Mouse (Mus musculus) liver (tissue): ENCODE results near the gene Wnt5a.

Experiments
- DNase-seq: peaks from one replicate; pipeline ENCODE4 v3.0.0-alpha.2; 2020; ENCODE audit warnings: mixed read lengths

The Wnt5a gene

DNA sequence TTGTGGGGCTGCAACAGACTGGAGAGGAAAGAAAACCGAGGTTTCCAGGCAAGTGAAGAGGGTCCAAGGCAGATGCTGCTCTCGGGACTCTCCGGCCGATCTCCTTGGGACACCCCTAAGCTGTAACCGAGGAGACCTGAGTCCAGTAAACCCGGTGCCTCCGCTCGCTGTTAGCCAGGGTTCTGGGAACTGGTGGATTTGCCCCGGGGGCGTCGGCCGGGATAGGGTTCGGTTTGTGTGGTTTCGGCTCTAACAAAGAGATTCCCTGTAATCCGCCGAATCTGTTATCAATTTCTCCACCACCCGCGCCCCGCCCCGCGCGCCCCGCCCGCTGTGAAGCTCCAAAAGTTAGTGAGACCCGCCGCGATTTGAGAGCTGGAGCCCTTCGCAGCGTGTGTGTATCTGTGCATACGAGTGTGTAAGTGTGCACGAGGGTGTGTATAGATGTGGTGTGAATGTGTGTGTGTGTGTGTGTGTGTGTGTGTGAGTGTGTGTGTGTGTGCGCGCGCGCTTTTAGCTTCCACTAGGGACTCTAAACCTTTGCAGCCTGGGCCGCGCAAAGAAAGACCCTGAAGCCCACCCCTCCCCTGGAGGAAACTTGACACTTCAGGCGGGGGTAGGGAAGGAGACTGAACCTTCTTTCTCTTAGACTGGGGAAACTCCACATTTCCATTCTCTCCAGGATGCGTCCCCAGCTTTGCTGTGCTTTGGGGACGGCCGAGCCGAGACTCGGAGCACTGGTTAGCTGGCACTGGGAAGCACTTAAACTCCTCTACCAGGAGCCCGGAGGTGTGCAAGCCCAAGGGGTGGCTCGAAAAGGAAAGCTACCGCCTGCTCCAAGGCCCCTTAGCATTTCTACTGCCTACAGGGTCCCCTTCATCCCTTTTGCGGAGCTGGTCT lies 5.1 kb downstream of the Wnt5a start:
- no peak for DNase-seq

- no peak for DNase-seq
Observed at GRCm38 (mm10) chr14:28510341-28511028, 5.9 kb downstream of the Wnt5a start.

DNA sequence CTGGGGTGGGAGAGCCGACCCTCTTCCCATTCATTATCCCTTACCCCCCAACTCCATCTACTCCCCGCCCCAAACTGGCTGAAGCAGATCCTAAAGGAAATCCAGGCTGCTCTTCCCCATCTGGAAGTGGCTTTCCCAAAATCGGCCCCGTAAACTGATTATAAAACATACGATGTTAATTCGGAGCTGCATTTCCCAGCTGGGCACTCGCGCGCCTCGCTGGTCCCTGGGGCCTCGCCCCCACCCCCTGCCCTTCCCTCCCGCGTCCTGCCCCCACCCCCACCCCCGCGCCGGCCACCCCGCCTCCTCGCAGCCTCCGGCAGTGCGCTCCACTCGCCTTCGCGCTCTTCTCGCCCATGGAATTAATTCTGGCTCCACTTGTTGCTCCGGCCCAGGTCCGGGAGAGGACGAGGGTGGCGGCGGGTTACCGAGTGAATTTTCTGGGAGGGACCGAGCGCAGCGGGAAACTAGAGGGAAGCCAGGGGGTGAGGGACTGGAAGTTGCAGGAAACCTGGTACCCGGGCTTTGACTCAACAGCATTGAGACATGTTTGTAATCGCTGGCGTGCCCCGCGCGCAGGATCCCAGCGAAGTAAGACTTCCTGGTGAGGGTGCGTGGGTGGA lies 6.6 kb downstream of the Wnt5a start:
- no peak for DNase-seq

DNA sequence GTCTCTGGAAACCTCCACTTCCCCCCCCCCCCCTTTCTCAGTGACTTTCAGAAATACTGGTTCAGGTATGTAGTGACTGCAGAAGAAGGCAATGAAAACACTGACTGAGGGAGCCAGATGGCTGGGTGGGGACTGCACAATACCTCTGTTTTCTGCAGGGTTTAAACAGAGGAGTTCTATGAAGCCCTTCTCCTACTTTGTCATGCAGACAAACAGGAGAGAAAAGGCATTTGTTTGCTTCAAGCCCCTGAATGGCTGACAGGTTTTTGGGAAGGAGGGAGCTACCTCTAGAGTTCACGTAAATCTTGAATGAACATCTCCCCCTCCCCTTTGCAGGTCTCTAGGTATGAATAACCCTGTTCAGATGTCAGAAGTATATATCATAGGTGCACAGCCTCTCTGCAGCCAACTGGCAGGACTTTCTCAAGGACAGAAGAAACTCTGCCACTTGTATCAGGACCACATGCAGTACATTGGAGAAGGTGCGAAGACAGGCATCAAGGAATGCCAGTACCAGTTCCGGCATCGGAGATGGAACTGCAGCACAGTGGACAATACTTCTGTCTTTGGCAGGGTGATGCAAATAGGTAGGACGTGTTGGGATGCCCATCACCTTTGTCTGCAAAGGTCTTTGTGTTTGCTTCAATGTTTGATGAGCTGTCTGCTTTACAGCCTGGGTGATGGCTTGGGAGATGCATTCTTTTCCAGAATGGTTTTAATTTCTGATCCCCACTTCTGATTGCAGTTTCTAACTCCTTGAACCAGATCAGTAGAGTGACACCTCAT lies 8.4 kb downstream of the Wnt5a start:
- DNase-seq, result no peak

DNA sequence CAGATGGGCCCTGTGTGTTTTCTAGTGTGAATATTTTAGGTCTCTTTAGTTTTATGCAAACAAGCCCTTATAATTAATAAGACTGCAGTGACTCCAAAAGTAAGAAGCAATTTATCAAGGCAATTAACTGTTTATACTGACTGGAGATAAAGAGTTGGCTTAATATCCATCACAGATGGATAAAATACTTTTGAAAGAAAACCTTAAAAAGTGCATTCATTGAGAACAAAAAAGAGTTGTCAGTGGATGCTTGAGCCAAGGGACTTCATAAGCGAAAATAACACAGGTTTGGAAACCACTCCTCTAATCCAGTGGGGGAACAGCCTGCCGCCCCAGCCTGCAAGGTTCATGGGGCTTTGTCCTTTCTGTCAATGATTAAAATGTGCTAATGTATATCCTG lies 9.6 kb downstream of the Wnt5a start:
- DNase-seq, result no peak

GRCm38 (mm10) chr14:28515331-28515730 lies 10.8 kb downstream of the Wnt5a start:
- DNase-seq, result no peak

GRCm38 (mm10) chr14:28517631-28518560 lies 13.3 kb downstream of the Wnt5a start:
- DNase-seq, result no peak

DNA sequence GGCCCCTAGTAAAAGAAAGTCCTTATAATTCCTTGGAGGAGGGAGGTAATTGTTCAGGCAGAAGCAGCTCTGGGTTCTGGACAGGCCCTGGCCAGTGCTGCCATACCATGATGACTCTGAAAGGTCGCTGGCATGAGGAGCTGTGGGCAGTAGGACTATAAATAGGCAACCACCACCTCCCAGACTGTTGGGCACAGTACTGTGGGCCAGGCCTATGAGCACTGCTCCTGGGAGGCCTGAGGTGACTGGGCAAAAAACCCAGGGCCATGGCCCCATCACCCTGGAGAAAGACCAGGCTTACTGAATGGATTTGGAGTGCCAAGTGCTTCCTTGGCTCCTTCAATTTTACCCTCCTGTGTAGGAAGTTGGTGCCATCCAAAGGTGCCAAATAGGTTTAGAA lies 16.6 kb downstream of the Wnt5a start:
- no peak for DNase-seq

DNA sequence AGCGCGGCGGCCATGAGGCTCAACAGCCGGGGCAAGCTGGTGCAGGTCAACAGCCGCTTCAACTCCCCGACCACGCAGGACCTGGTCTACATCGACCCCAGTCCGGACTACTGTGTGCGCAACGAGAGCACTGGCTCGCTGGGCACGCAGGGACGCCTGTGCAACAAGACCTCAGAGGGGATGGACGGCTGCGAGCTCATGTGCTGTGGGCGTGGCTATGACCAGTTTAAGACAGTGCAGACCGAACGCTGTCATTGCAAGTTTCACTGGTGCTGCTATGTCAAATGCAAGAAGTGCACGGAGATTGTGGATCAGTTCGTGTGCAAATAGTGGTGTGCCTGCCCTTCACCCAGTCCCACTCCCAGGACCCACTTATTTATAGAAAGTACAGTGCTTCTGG lies 18.1 kb downstream of the Wnt5a start:
- DNase-seq, result no peak

GRCm38 (mm10) chr14:28525566-28525965 lies 21.0 kb downstream of the Wnt5a start:
- DNase-seq, result no peak

GRCm38 (mm10) chr14:28528151-28528685 lies 23.7 kb downstream of the Wnt5a start:
- no peak for DNase-seq

DNA sequence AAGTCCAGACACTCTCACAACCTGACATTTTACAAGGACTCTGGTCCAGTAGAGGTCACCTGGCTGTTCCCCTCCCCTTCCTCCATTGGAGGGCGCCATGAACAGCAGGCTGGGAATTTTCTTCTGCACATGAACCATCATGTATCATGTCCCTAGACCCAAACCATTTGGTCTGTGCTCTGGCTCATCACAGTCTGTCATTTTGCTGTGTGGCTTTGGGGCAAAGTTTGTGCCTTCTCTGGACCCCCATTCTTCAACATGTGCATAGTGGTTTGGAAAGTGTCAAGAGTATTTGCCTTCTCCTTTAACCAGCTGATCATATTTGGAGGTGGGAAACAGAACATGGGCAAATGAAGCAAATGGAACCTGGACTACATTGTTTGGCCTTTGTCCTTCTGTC lies 27.0 kb downstream of the Wnt5a start:
- no peak for DNase-seq

DNA sequence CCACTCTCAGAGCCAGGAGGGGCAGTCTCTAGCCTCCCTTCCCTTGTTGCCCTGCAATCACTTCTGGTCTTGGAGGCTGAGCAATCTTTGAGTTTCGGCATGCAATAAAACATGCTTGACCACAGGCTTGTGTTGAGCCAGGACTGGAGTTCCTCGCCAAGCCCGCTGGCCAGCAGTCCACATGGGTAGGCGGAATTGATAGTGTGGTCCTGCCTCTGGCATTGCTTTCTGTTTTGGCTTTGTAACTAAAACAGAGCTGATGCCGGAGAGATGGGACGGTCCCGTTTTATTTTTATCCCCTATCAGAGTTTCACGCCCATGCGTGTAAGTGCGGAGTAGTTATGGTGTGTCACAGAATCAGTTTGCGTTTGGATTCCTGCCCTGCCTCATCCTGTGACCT lies 28.4 kb downstream of the Wnt5a start:
- DNase-seq, result no peak

GRCm38 (mm10) chr14:28533876-28534275 lies 29.3 kb downstream of the Wnt5a start:
- no peak for DNase-seq

DNA sequence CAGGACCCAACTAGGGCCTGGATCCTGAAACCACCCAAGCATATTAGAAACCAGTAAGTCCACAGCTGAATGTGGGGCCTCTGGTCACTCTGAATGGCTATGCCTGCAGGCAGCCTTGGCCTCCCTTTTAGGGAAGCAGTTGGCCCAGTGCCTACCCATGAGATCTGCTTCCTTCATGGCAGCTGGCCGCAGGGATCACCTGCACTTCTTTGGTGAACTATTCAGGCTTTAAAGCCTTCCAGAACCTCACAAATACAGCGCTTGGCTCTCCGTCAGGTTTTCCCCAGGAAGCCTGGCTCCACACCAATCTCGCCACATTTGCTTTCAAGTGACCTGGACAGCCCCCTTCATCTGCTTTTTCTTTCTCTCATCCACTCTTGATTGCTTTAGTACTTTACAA lies 31.3 kb downstream of the Wnt5a start:
- no peak for DNase-seq

- no peak for DNase-seq
Observed at GRCm38 (mm10) chr14:28539577-28539976, 35.0 kb downstream of the Wnt5a start.

DNA sequence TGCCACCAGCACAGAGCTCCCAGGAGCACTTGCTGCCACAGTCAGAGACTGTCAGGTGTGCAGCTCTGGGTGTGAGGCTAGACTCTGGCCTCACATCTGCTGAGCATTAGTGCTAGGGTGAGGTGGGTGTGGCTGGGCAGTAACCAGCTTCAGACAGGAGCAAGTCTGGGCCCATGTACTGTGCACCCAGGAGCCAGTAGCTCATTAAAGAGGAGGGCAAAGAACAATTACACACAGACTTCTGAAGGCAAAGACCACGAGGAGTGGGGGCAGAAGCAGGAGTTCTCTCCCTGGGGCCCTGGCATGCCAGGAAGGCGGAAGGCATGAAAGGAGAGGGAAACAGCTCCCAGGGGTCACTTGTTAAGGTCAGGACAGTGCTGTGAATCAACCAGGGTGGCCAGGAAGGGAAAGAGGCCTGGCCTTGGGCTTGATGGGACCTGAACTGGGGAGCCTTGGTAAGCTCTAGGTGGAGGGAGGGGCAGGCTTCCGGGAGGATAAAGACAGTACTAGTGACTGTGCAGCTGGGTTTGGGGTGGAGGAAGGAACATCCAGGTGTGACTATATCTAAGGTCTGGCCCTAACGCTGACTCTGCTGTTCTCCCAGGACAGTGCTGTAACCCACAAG lies 37.7 kb downstream of the Wnt5a start:
- no peak for DNase-seq

DNA sequence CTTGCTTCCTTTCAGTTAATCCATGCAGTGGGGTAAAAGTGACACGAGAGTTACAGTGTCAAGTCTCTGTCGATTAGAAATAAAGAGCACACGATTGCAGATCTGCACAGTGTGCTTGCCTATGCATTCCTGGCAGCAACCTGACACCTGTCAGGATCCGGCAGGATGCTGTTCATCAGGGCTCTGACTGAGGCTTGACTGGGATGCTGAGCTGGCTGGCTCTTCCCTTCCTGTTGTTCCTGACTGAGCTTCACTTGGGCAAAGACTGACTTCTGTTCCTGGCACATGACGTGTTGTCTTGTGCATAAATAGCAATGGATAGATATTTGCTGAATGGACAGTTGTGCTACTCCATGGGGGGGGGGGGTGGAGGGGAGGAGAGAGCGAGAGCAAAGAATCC lies 57.3 kb downstream of the Wnt5a start:
- no peak for DNase-seq
